Mouse (Mus musculus) heart, adult 2 months (tissue): ENCODE results near the gene Phldb2. TPM values are rescaled to one million over a fixed set of nuclear protein-coding genes. Genes with fewer than 3 reads are reported as not detected.

Experiments
- DNase-seq, 2 experiments: peaks; one replicate each; pipeline ENCODE4 v3.0.0; 2021
- H3K27ac ChIP-seq: fragments of 200-600 bp; 2 replicates; pipeline ENCODE4 v1.8.1; 2022
- H3K27me3 ChIP-seq: fragments of 200-500 bp; 2 replicates; pipeline ENCODE4 v1.6.1; 2012; ENCODE audit warnings: mild to moderate bottlenecking, low read length, inconsistent platforms, mixed read lengths; ENCODE audit not compliant: control insufficient read depth, insufficient read depth
- H3K36me3 ChIP-seq: fragments of 200-500 bp; 2 replicates; pipeline ENCODE4 v1.6.1; 2012; ENCODE audit warnings: low read length, inconsistent platforms; ENCODE audit not compliant: control insufficient read depth, insufficient read depth
- H3K4me1 ChIP-seq: fragments of 200-500 bp; 2 replicates; pipeline ENCODE4 v1.6.1; 2011; ENCODE audit warnings: low read length; ENCODE audit not compliant: control insufficient read depth, insufficient read depth
- H3K4me3 ChIP-seq: fragments of 200-600 bp; 2 replicates; pipeline ENCODE4 v1.8.1; 2022
- H3K79me2 ChIP-seq: fragments of 200-500 bp; replicated peaks from 2 replicates; pipeline ENCODE4 v1.6.1; 2012; ENCODE audit warnings: mild to moderate bottlenecking, inconsistent platforms, low read length, moderate library complexity, mixed read lengths; ENCODE audit not compliant: control insufficient read depth, insufficient read depth
- H3K9ac ChIP-seq: fragments of 200-500 bp; 2 replicates; pipeline ENCODE4 v1.6.1; 2012; ENCODE audit warnings: low read depth, mild to moderate bottlenecking, control low read depth, inconsistent platforms, low read length, mixed read lengths
- CTCF ChIP-seq: fragments of 200-600 bp; IDR thresholded peaks from 2 replicates; pipeline ENCODE4 v1.8.1; 2022; ENCODE audit warnings: antibody characterized with exemption, mild to moderate bottlenecking, moderate library complexity
- EP300 ChIP-seq: fragments of 200-500 bp; IDR thresholded peaks from 2 replicates; pipeline ENCODE4 v1.6.1; 2011; ENCODE audit warnings: low read depth, low read length, control low read depth; ENCODE audit not compliant: insufficient read depth
- POLR2A ChIP-seq: fragments of 200-500 bp; IDR thresholded peaks from 2 replicates; pipeline ENCODE4 v1.6.1; 2011; ENCODE audit warnings: mild to moderate bottlenecking, low read depth, low read length, control low read depth; ENCODE audit not compliant: insufficient read depth
- WGBS: fragments of 180-500 bp; shearing (Covaris S2); methylation state at CpG from one replicate; pipeline ENCODE4 v1.1.7; 2018; 5-methylcytosine and 5-hydroxymethylcytosine counted together
- intact Hi-C: fragments of 180-260 bp; cut with DNase I; formaldehyde crosslinking; loops from one replicate; pipeline ENCODE4 v1.15.1; 2025
- polyA plus RNA-seq: library from polyadenylated mRNA; depleted of rRNA; stranded (reverse); fragments of >200 nt; gene quantifications from 2 replicates; pipeline ENCODE4 v1.2.3, GENCODE M21; 2012
- total RNA-seq, 2 experiments: library from RNA; stranded (reverse); gene quantifications; 2 replicates each; pipeline ENCODE4 v1.2.3; 2021

Gene Phldb2
- total and polyA plus RNA-seq, 3 experiments: 3.6 to 13.0 (median 10.9) TPM

- H3K79me2 ChIP-seq: no peaks in the 10 kb centered on the region
- no peak overlapping the region for H3K27ac ChIP-seq
- TF ChIP-seq POLR2A (no peak), CTCF (no peak), EP300 (no peak)
- H3K4me1 ChIP-seq: peaks cover 15% of the 10 kb centered on the region
- DNase-seq: peak in 1 of 2 experiments; percentile 16
- no peaks in the 10 kb centered on the region for H3K27me3 ChIP-seq
- no peak overlapping the region for H3K4me3 ChIP-seq
- intact Hi-C loops: loop anchor here (5.0 kb wide), 2 partner anchors 57 to 82 kb away; no protein-coding TSS in a partner anchor
- no peak overlapping the region for H3K9ac ChIP-seq
- no peaks in the 10 kb centered on the region; the same call in none of the 2 replicates for H3K36me3 ChIP-seq
- 44% methylated on average over 6 of the region's 6 CpGs for WGBS
Observed at GRCm38 (mm10) chr16:45923731-45924424, 29.5 kb downstream of the Phldb2 start.

GRCm38 (mm10) chr16:45922546-45923229 is 30.7 kb downstream of the Phldb2 start:
- no peaks in the 10 kb centered on the region for H3K27me3 ChIP-seq
- H3K79me2 ChIP-seq: no peaks in the 10 kb centered on the region
- TF ChIP-seq POLR2A (no peak), EP300 (no peak), CTCF (no peak)
- H3K27ac ChIP-seq: peak overlapping the region; percentile 47
- H3K4me3 ChIP-seq: no peak overlapping the region
- no peaks in the 10 kb centered on the region; the same call in none of the 2 replicates for H3K36me3 ChIP-seq
- no peak overlapping the region for H3K9ac ChIP-seq
- intact Hi-C loops: loop anchor here (5.0 kb wide), 2 partner anchors 55 to 80 kb away; no protein-coding TSS in a partner anchor
- peak; percentile 43 to 62 for DNase-seq
- WGBS: 51% methylated on average over 8 of the region's 8 CpGs
- peaks cover 10% of the 10 kb centered on the region for H3K4me1 ChIP-seq

GRCm38 (mm10) chr16:45919572-45919971 is 33.8 kb downstream of the Phldb2 start:
- Histone ChIP-seq H3K79me2 (no peaks in the 10 kb centered on the region), H3K27me3 (no peaks in the 10 kb centered on the region), H3K4me1 (peaks cover 8% of the 10 kb centered on the region), H3K36me3 (no peaks in the 10 kb centered on the region; the same call in 1 of the 2 replicates), H3K27ac (no peak overlapping the region), H3K4me3 (no peak overlapping the region), H3K9ac (no peak overlapping the region)
- intact Hi-C loops: no loop called here
- TF ChIP-seq POLR2A (no peak), CTCF (no peak), EP300 (no peak)
- WGBS: 81% methylated on average over 8 of the region's 8 CpGs
- DNase-seq: no peak

- no peak overlapping the region for H3K9ac ChIP-seq
- H3K36me3 ChIP-seq: no peaks in the 10 kb centered on the region
- H3K27ac ChIP-seq: no peak overlapping the region
- H3K79me2 ChIP-seq: no peaks in the 10 kb centered on the region
- TF ChIP-seq POLR2A: no peak
- TF ChIP-seq CTCF: no peak
- no peak overlapping the region for H3K4me3 ChIP-seq
- no peaks in the 10 kb centered on the region for H3K4me1 ChIP-seq
- intact Hi-C loops: no loop called here
- no peak for DNase-seq
- H3K27me3 ChIP-seq: no peaks in the 10 kb centered on the region
- 86% methylated on average over 8 of the region's 8 CpGs for WGBS
Observed at GRCm38 (mm10) chr16:45903595-45903994, 49.8 kb downstream of the Phldb2 start.

- H3K9ac ChIP-seq: no peak overlapping the region
- no peak for DNase-seq
- no peaks in the 10 kb centered on the region for H3K4me1 ChIP-seq
- H3K36me3 ChIP-seq: no peaks in the 10 kb centered on the region; the same call in none of the 2 replicates
- WGBS: 85% methylated on average over 3 of the region's 3 CpGs
- H3K27me3 ChIP-seq: no peaks in the 10 kb centered on the region
- intact Hi-C loops: no loop called here
- H3K27ac ChIP-seq: no peak overlapping the region
- H3K79me2 ChIP-seq: no peaks in the 10 kb centered on the region
- no peak overlapping the region for H3K4me3 ChIP-seq
- no peak for TF ChIP-seq POLR2A
- TF ChIP-seq CTCF: no peak
- TF ChIP-seq EP300: no peak
Observed at GRCm38 (mm10) chr16:45898459-45898858, 54.9 kb downstream of the Phldb2 start.

- no peaks in the 10 kb centered on the region; the same call in none of the 2 replicates for H3K36me3 ChIP-seq
- no peaks in the 10 kb centered on the region for H3K27me3 ChIP-seq
- intact Hi-C loops: no loop called here
- DNase-seq: no peak
- H3K4me1 ChIP-seq: peaks cover 2% of the 10 kb centered on the region
- WGBS: 82% methylated on average over 2 of the region's 2 CpGs
- no peak overlapping the region for H3K4me3 ChIP-seq
- no peak overlapping the region for H3K9ac ChIP-seq
- no peak overlapping the region for H3K27ac ChIP-seq
- H3K79me2 ChIP-seq: no peaks in the 10 kb centered on the region
- TF ChIP-seq EP300 (no peak), CTCF (no peak), POLR2A (no peak)
Observed at GRCm38 (mm10) chr16:45896587-45896986, 56.8 kb downstream of the Phldb2 start.
